Mouse (Mus musculus) liver, embryonic 14.5 days (tissue): ENCODE data around the gene Ehhadh. TPM values are rescaled to one million over a fixed set of nuclear protein-coding genes. Genes with fewer than 3 reads are reported as not detected.

Source experiments
- ATAC-seq: fragments of 200-750 bp; cut with Nextera tagmentation; 2 replicates; pipeline ENCODE4 v1.8.0; 2017; ENCODE audit warnings: moderate number of reproducible peaks, mild to moderate bottlenecking, moderate library complexity; ENCODE audit not compliant: insufficient read depth
- DNase-seq, 3 experiments: peaks; one replicate each; pipeline ENCODE4 v3.0.0-alpha.2; 2012 to 2013; ENCODE audit warnings: low read depth in 3 of 3, low spot score in 3 of 3
- H3K27ac ChIP-seq: fragments of 300-500 bp; sonication (generic); 2 replicates; pipeline ENCODE4 v1.5.1; 2014; ENCODE audit warnings: moderate library complexity, mild to moderate bottlenecking, control low read depth, inconsistent platforms
- H3K27me3 ChIP-seq: fragments of 300-500 bp; sonication (generic); 2 replicates; pipeline ENCODE4 v1.6.1; 2014; ENCODE audit warnings: mild to moderate bottlenecking, low read length, moderate library complexity; ENCODE audit not compliant: control insufficient read depth, insufficient read depth
- H3K36me3 ChIP-seq: fragments of 300-500 bp; sonication (generic); replicated peaks from 2 replicates; pipeline ENCODE4 v1.6.1; 2014; ENCODE audit warnings: low read depth; ENCODE audit not compliant: control insufficient read depth, insufficient read depth
- H3K4me1 ChIP-seq, 2 experiments: fragments of 200-500 bp in 1 of 2; fragments of 300-500 bp in 1 of 2; sonication (generic) in 1 of 2; replicated peaks; 2 replicates each; pipeline ENCODE4 v1.6.1; 2012 to 2014; ENCODE audit warnings: antibody characterized with exemption in 1 of 2, inconsistent platforms in 1 of 2, low read length in 1 of 2; ENCODE audit not compliant: control insufficient read depth in 2 of 2, insufficient read depth in 2 of 2
- H3K4me2 ChIP-seq: fragments of 300-500 bp; sonication (generic); 2 replicates; pipeline ENCODE4 v1.6.1; 2014; ENCODE audit warnings: low read depth, mild to moderate bottlenecking, control low read depth, moderate library complexity
- H3K4me3 ChIP-seq, 2 experiments: fragments of 200-500 bp in 1 of 2; fragments of 300-500 bp in 1 of 2; sonication (generic) in 1 of 2; 2 replicates each; pipeline ENCODE4 v1.5.1; 2012 to 2014; ENCODE audit warnings: low read depth in 2 of 2, low read length in 2 of 2, mild to moderate bottlenecking in 2 of 2, control low read depth in 1 of 2, inconsistent platforms in 1 of 2, moderate library complexity in 1 of 2; ENCODE audit not compliant: insufficient read depth in 1 of 2
- H3K9ac ChIP-seq: fragments of 300-500 bp; sonication (generic); replicated peaks from 2 replicates; pipeline ENCODE4 v1.6.1; 2014; ENCODE audit warnings: mild to moderate bottlenecking, control low read depth, moderate library complexity
- H3K9me3 ChIP-seq: fragments of 300-500 bp; sonication (generic); 2 replicates; pipeline ENCODE4 v1.6.1; 2016; ENCODE audit warnings: low read length, mixed read lengths; ENCODE audit not compliant: control insufficient read depth
- CTCF ChIP-seq: IDR thresholded peaks from 2 replicates; pipeline ENCODE4 v1.5.1; 2016; ENCODE audit warnings: antibody characterized with exemption, low read depth, control low read depth
- EP300 ChIP-seq: IDR thresholded peaks from 2 replicates; pipeline ENCODE4 v1.6.1; 2016; ENCODE audit warnings: antibody characterized with exemption, low read depth
- WGBS: fragments of 180-500 bp; shearing (Covaris S2); extraction: QIAGEN DNeasy Blood & Tissue Kit; methylation state at CpG from one replicate; pipeline ENCODE4 v1.1.7; 2014; ENCODE audit not compliant: insufficient replicate concordance; 5-methylcytosine and 5-hydroxymethylcytosine counted together
- polyA plus RNA-seq, 2 experiments: library from polyadenylated mRNA; depleted of rRNA in 1 of 2; stranded (reverse) in 1 of 2; unstranded in 1 of 2; fragments of >200 nt; fragmentation: Nextera tagmentation in 1 of 2; extraction: Ambion mirVana in 1 of 2; gene quantifications; 2 replicates each; pipeline versions ENCODE4 v1.2.1 to v1.2.3; 2012 to 2014

The Ehhadh gene
- polyA plus RNA-seq, 2 experiments, result 7.7 to 8.1 TPM

GRCm38 (mm10) chr16:21769667-21770066 lies 17.9 kb downstream of the Ehhadh start:
- Histone ChIP-seq H3K4me3 (no peak overlapping the region), H3K27me3 (no peaks in the 10 kb centered on the region), H3K4me2 (no peak overlapping the region), H3K9me3 (no peaks in the 10 kb centered on the region), H3K27ac (no peak overlapping the region), H3K36me3 (no peaks in the 10 kb centered on the region), H3K9ac (no peak overlapping the region), H3K4me1 (no peaks in the 10 kb centered on the region)
- WGBS, result 71% methylated on average over 5 of the region's 5 CpGs
- ATAC-seq, result no peak
- TF ChIP-seq CTCF (peak; percentile 61), EP300 (no peak)
- DNase-seq, result no peak

- Histone ChIP-seq H3K4me2 (no peak overlapping the region), H3K27me3 (no peaks in the 10 kb centered on the region), H3K36me3 (no peaks in the 10 kb centered on the region), H3K27ac (no peak overlapping the region), H3K9ac (no peak overlapping the region), H3K4me1 (no peaks in the 10 kb centered on the region), H3K4me3 (no peak overlapping the region), H3K9me3 (no peaks in the 10 kb centered on the region)
- ATAC-seq (no peak), DNase-seq (no peak)
- TF ChIP-seq EP300 (no peak), CTCF (peak; percentile 32; the same call in 1 of the 2 replicates)
- 78% methylated on average over 3 of the region's 3 CpGs for WGBS
These were observed 19.4 kb downstream of the Ehhadh start for GRCm38 (mm10) chr16:21768255-21768654.

- Histone ChIP-seq H3K27me3 (no peaks in the 10 kb centered on the region), H3K9ac (no peak overlapping the region), H3K9me3 (no peaks in the 10 kb centered on the region), H3K4me2 (no peak overlapping the region), H3K27ac (no peak overlapping the region), H3K36me3 (no peaks in the 10 kb centered on the region), H3K4me1 (no peaks in the 10 kb centered on the region), H3K4me3 (no peak overlapping the region)
- ATAC-seq, result no peak
- no peak for DNase-seq
- WGBS, result 64% methylated on average over 1 of the region's 1 CpGs
- TF ChIP-seq CTCF, result no peak
- TF ChIP-seq EP300, result no peak
These were observed 29.2 kb downstream of the Ehhadh start for GRCm38 (mm10) chr16:21758447-21758846.

- Histone ChIP-seq H3K4me2 (no peak overlapping the region), H3K27me3 (no peaks in the 10 kb centered on the region), H3K9me3 (no peaks in the 10 kb centered on the region), H3K4me1 (peaks cover 6 to 10% of the 10 kb centered on the region in 2 experiments; a peak in 3 of 4 replicates), H3K27ac (no peak overlapping the region), H3K4me3 (no peak overlapping the region), H3K9ac (no peak overlapping the region), H3K36me3 (no peaks in the 10 kb centered on the region)
- 83% methylated on average over 6 of the region's 6 CpGs for WGBS
- no peak for TF ChIP-seq CTCF
- TF ChIP-seq EP300, result no peak
- DNase-seq (no peak), ATAC-seq (no peak)
These were observed 44.2 kb downstream of the Ehhadh start for GRCm38 (mm10) chr16:21743401-21743800.

- Histone ChIP-seq H3K4me2 (no peak overlapping the region), H3K9ac (no peak overlapping the region), H3K27ac (no peak overlapping the region), H3K4me1 (peaks cover 6 to 10% of the 10 kb centered on the region in 2 experiments; a peak in 3 of 4 replicates), H3K27me3 (no peaks in the 10 kb centered on the region), H3K9me3 (no peaks in the 10 kb centered on the region), H3K36me3 (no peaks in the 10 kb centered on the region), H3K4me3 (no peak overlapping the region)
- TF ChIP-seq EP300 (no peak), CTCF (no peak)
- 70% methylated on average over 5 of the region's 5 CpGs for WGBS
- ATAC-seq (no peak), DNase-seq (no peak)
These were observed 44.7 kb downstream of the Ehhadh start for GRCm38 (mm10) chr16:21742898-21743297.
